Comparison of ENCODE assay signal across 15 mouse cellular contexts in the genomic region with DNA sequence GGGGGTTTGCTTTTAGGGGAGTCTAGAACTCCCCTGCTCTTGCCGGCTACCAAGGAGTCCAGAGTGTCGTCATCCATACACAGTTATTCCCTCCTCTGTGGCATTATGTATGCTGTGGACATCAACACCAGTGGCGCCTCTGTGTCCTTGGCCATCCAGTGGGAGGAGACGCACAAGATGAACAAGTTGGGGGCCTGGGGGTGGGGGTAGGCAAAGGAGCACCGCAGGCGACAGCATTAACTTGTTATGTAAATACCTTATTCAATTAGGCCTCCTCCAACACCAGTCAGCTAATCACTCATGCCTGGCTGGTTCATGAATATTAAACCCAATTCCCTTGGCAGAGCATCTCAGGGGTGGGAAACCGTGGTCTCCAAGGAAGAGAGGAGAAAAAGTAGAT.
A peak's percentile ranks its signal among the peaks of the same experiment; 100 is the strongest.
DNase-seq lines count a peak whose midpoint lies in the region; ATAC-seq and TF ChIP-seq lines count a peak whose summit lies in the region.
"Had no signal": no experiment of that assay in that cellular context is flagged by ENCODE, and none has a peak within 500 bp of the region (broad histone marks: within the 10 kb centered on the region; RNA-seq: fewer than 3 reads in every experiment).

No protein-coding gene starts in this region.

- H3K9me3 ChIP-seq in hindbrain, embryonic 11.5 days (ENCODE audit: control insufficient read depth, low read length) = no peaks in the 10 kb centered on the region
- H3K9me3 ChIP-seq in midbrain, embryonic 13.5 days = no peaks in the 10 kb centered on the region
- no peaks in the 10 kb centered on the region for H3K9me3 ChIP-seq in liver, embryonic 12.5 days (replicated peaks)
- H3K9me3 ChIP-seq: G1E; limb, embryonic 13.5 days had no signal

- TF ChIP-seq EP300 in heart, adult 2 months (IDR thresholded peaks at IDR 0.05; ENCODE audit: insufficient read depth, low read depth, low read length) = no peak

- H3K27ac ChIP-seq in hindbrain, embryonic 11.5 days (ENCODE audit: low read depth, low read length) = no peak overlapping the region
- no peak overlapping the region for H3K27ac ChIP-seq in midbrain, embryonic 13.5 days
- no peak overlapping the region for H3K27ac ChIP-seq in heart, adult 2 months
- H3K27ac ChIP-seq in liver, embryonic 12.5 days = no peak overlapping the region
- H3K27ac ChIP-seq: limb, embryonic 13.5 days had no signal

- TF ChIP-seq POLR2A in heart, adult 2 months (IDR thresholded peaks at IDR 0.05; ENCODE audit: insufficient read depth, low read depth, low read length) = no peak

- DNase-seq in right cerebral cortex, postnatal 10 days (ENCODE audit: low spot score in 2 of 2) = peak; percentile 59 to 68
- no peak for DNase-seq in right cerebral cortex, postnatal 4 days
- DNase-seq in hindbrain, embryonic 11.5 days (ENCODE audit: low spot score) = peak; percentile 63
- peak; percentile 81 for DNase-seq in retina, postnatal 1 day
- DNase-seq in heart, adult 2 months = no peak
- DNase-seq in adipocyte (ENCODE audit: low spot score) = no peak
- DNase-seq: cerebellum, adult 18-20 months; kidney, adult 9 months; liver, postnatal 0 days; thymus, adult 18-20 months had no signal

- no peaks in the 10 kb centered on the region for H3K79me2 ChIP-seq in heart, adult 2 months (replicated peaks; ENCODE audit: control insufficient read depth, insufficient read depth, low read length)

- H3K4me3 ChIP-seq in hindbrain, embryonic 11.5 days (ENCODE audit: low read depth, low read length) = no peak overlapping the region
- no peak overlapping the region for H3K4me3 ChIP-seq in midbrain, embryonic 13.5 days (replicated peaks)
- H3K4me3 ChIP-seq in heart, adult 2 months = no peak overlapping the region
- no peak overlapping the region for H3K4me3 ChIP-seq in liver, embryonic 12.5 days
- H3K4me3 ChIP-seq: erythroblast, embryonic 14.5 days; limb, embryonic 13.5 days had no signal

- H3K4me2 ChIP-seq in hindbrain, embryonic 11.5 days (replicated peaks; ENCODE audit: low read depth, low read length) = no peak overlapping the region
- H3K4me2 ChIP-seq in midbrain, embryonic 13.5 days (replicated peaks) = no peak overlapping the region
- no peak overlapping the region for H3K4me2 ChIP-seq in liver, embryonic 12.5 days
- H3K4me2 ChIP-seq: limb, embryonic 13.5 days had no signal

- TF ChIP-seq CTCF in heart, adult 2 months (IDR thresholded peaks at IDR 0.05) = no peak

- intact Hi-C loops in heart, adult 2 months (cut with DNase I) = no loop called here

- H3K9ac ChIP-seq in hindbrain, embryonic 11.5 days (ENCODE audit: low read depth, low read length) = no peak overlapping the region
- no peak overlapping the region for H3K9ac ChIP-seq in midbrain, embryonic 13.5 days (replicated peaks)
- no peak overlapping the region for H3K9ac ChIP-seq in heart, adult 2 months (ENCODE audit: low read depth, low read length)
- H3K9ac ChIP-seq in liver, embryonic 12.5 days = no peak overlapping the region
- H3K9ac ChIP-seq: limb, embryonic 13.5 days; liver, postnatal 0 days had no signal

- peaks cover 6% of the 10 kb centered on the region for H3K4me1 ChIP-seq in hindbrain, embryonic 11.5 days (replicated peaks; ENCODE audit: control insufficient read depth, insufficient read depth, low read length)
- peaks cover 64% of the 10 kb centered on the region for H3K4me1 ChIP-seq in midbrain, embryonic 13.5 days (replicated peaks)
- H3K4me1 ChIP-seq in heart, adult 2 months (ENCODE audit: control insufficient read depth, insufficient read depth, low read length) = no peaks in the 10 kb centered on the region
- H3K4me1 ChIP-seq in liver, embryonic 12.5 days = no peaks in the 10 kb centered on the region

- H3K36me3 ChIP-seq in hindbrain, embryonic 11.5 days (ENCODE audit: control insufficient read depth, insufficient read depth, low read length) = no peaks in the 10 kb centered on the region
- H3K36me3 ChIP-seq in midbrain, embryonic 13.5 days = no peaks in the 10 kb centered on the region
- no peaks in the 10 kb centered on the region for H3K36me3 ChIP-seq in heart, adult 2 months (ENCODE audit: control insufficient read depth, insufficient read depth, low read length)
- no peaks in the 10 kb centered on the region for H3K36me3 ChIP-seq in liver, embryonic 12.5 days
- H3K36me3 ChIP-seq: G1E; limb, embryonic 13.5 days had no signal

- WGBS in hindbrain, embryonic 11.5 days = 26% methylated on average over 7 of the region's 7 CpGs
- 14% methylated on average over 7 of the region's 7 CpGs for WGBS in midbrain, embryonic 13.5 days
- 81% methylated on average over 7 of the region's 7 CpGs for WGBS in heart, adult 2 months
- WGBS in liver, embryonic 12.5 days (ENCODE audit: insufficient replicate concordance) = 53% methylated on average over 7 of the region's 7 CpGs

- peak; percentile 77 for ATAC-seq in hindbrain, embryonic 11.5 days (ENCODE audit: low FRiP score)
- peak; percentile 73 for ATAC-seq in midbrain, embryonic 13.5 days
- ATAC-seq in liver, embryonic 12.5 days = no peak
- ATAC-seq: liver, postnatal 0 days had no signal

- peaks cover 8% of the 10 kb centered on the region for H3K27me3 ChIP-seq in hindbrain, embryonic 11.5 days (ENCODE audit: control insufficient read depth, insufficient read depth, low read length)
- peaks cover 33% of the 10 kb centered on the region for H3K27me3 ChIP-seq in midbrain, embryonic 13.5 days
- no peaks in the 10 kb centered on the region for H3K27me3 ChIP-seq in heart, adult 2 months (ENCODE audit: control insufficient read depth, insufficient read depth, low read length)
- H3K27me3 ChIP-seq in liver, embryonic 12.5 days (replicated peaks) = peaks cover 30% of the 10 kb centered on the region; the same call in 1 of the 2 replicates

Comparison
In these comparisons a context has a peak if more than half of its experiments do, and no peak if none do; other contexts are left out.
1. DNase-seq: peak in right cerebral cortex, postnatal 10 days (2 of 2), hindbrain, embryonic 11.5 days (single experiment) and retina, postnatal 1 day (single experiment); none in right cerebral cortex, postnatal 4 days (single experiment), heart, adult 2 months (0 of 2) and adipocyte (single experiment).